Mouse (Mus musculus): ENCODE data around the gene Lemd1. TPM values are rescaled to one million over a fixed set of nuclear protein-coding genes. Genes with fewer than 3 reads are reported as not detected.
A peak's percentile ranks its signal among the peaks of the same experiment; 100 is the strongest.

Lemd1 gene
- polyA plus RNA-seq, 1 experiment, result not detected

- H3K27me3 ChIP-seq (ENCODE audit: control insufficient read depth), result peaks cover 70% of the 10 kb centered on the region
- TF ChIP-seq TAL1 (IDR thresholded peaks at IDR 0.05; ENCODE audit: low read length) (no peak), GATA1 (IDR thresholded peaks at IDR 0.05; ENCODE audit: low read length) (no peak)
- peak within 1 kb of the TSS; percentile 32 for H3K4me3 ChIP-seq (replicated peaks)
- no peaks in the 10 kb centered on the region for H3K9me3 ChIP-seq (ENCODE audit: control insufficient read depth, low read length)
- no peaks in the 10 kb centered on the region for H3K4me1 ChIP-seq (ENCODE audit: control insufficient read depth)
- no peaks in the 10 kb centered on the region for H3K36me3 ChIP-seq (ENCODE audit: control insufficient read depth)
These were observed 107.2 kb downstream of the Lemd1 start, which contains the start of gene Klhdc8a for GRCm38 (mm10) chr1:132298425-132298800. Klhdc8a (plus strand) TSS chr1:132298626.

GRCm38 (mm10) chr1:132298801-132299464, 107.7 kb downstream of the Lemd1 start:
- H3K27me3 ChIP-seq (ENCODE audit: control insufficient read depth), result peaks cover 73% of the 10 kb centered on the region
- no peaks in the 10 kb centered on the region for H3K4me1 ChIP-seq (ENCODE audit: control insufficient read depth)
- H3K36me3 ChIP-seq (ENCODE audit: control insufficient read depth), result no peaks in the 10 kb centered on the region
- TF ChIP-seq TAL1 (IDR thresholded peaks at IDR 0.05; ENCODE audit: low read length) (no peak), GATA1 (IDR thresholded peaks at IDR 0.05; ENCODE audit: low read length) (no peak)
- no peaks in the 10 kb centered on the region for H3K9me3 ChIP-seq (ENCODE audit: control insufficient read depth, low read length)
- H3K4me3 ChIP-seq (replicated peaks), result peak overlapping the region; percentile 32

GRCm38 (mm10) chr1:132299744-132300143, 108.5 kb downstream of the Lemd1 start:
- Histone ChIP-seq H3K4me3 (replicated peaks) (no peak overlapping the region), H3K27me3 (ENCODE audit: control insufficient read depth) (peaks cover 77% of the 10 kb centered on the region), H3K4me1 (ENCODE audit: control insufficient read depth) (no peaks in the 10 kb centered on the region), H3K36me3 (ENCODE audit: control insufficient read depth) (no peaks in the 10 kb centered on the region), H3K9me3 (ENCODE audit: control insufficient read depth, low read length) (no peaks in the 10 kb centered on the region)
- TF ChIP-seq TAL1 (IDR thresholded peaks at IDR 0.05; ENCODE audit: low read length) (no peak), GATA1 (IDR thresholded peaks at IDR 0.05; ENCODE audit: low read length) (no peak)

GRCm38 (mm10) chr1:132301242-132301641, 110.0 kb downstream of the Lemd1 start:
- peaks cover 69% of the 10 kb centered on the region for H3K27me3 ChIP-seq (ENCODE audit: control insufficient read depth)
- H3K4me1 ChIP-seq (ENCODE audit: control insufficient read depth), result no peaks in the 10 kb centered on the region
- no peaks in the 10 kb centered on the region for H3K9me3 ChIP-seq (ENCODE audit: control insufficient read depth, low read length)
- TF ChIP-seq GATA1 (IDR thresholded peaks at IDR 0.05; ENCODE audit: low read length) (no peak), TAL1 (IDR thresholded peaks at IDR 0.05; ENCODE audit: low read length) (no peak)
- no peak overlapping the region for H3K4me3 ChIP-seq (replicated peaks)
- no peaks in the 10 kb centered on the region for H3K36me3 ChIP-seq (ENCODE audit: control insufficient read depth)

GRCm38 (mm10) chr1:132302341-132302866, 111.2 kb downstream of the Lemd1 start:
- Histone ChIP-seq H3K36me3 (ENCODE audit: control insufficient read depth) (no peaks in the 10 kb centered on the region), H3K4me1 (ENCODE audit: control insufficient read depth) (no peaks in the 10 kb centered on the region), H3K9me3 (ENCODE audit: control insufficient read depth, low read length) (no peaks in the 10 kb centered on the region), H3K27me3 (ENCODE audit: control insufficient read depth) (peaks cover 61% of the 10 kb centered on the region), H3K4me3 (replicated peaks) (no peak overlapping the region)
- TF ChIP-seq GATA1 (IDR thresholded peaks at IDR 0.05; ENCODE audit: low read length) (no peak), TAL1 (IDR thresholded peaks at IDR 0.05; ENCODE audit: low read length) (no peak)

GRCm38 (mm10) chr1:132304618-132305214, 113.5 kb downstream of the Lemd1 start:
- no peaks in the 10 kb centered on the region for H3K9me3 ChIP-seq (ENCODE audit: control insufficient read depth, low read length)
- no peak for TF ChIP-seq TAL1 (IDR thresholded peaks at IDR 0.05; ENCODE audit: low read length)
- TF ChIP-seq GATA1 (IDR thresholded peaks at IDR 0.05; ENCODE audit: low read length), result no peak
- peaks cover 48% of the 10 kb centered on the region for H3K27me3 ChIP-seq (ENCODE audit: control insufficient read depth)
- no peaks in the 10 kb centered on the region for H3K36me3 ChIP-seq (ENCODE audit: control insufficient read depth)
- H3K4me3 ChIP-seq (replicated peaks), result no peak overlapping the region
- H3K4me1 ChIP-seq (ENCODE audit: control insufficient read depth), result no peaks in the 10 kb centered on the region

- no peaks in the 10 kb centered on the region for H3K9me3 ChIP-seq (ENCODE audit: control insufficient read depth, low read length)
- H3K4me3 ChIP-seq (replicated peaks), result no peak overlapping the region
- TF ChIP-seq GATA1 (IDR thresholded peaks at IDR 0.05; ENCODE audit: low read length), result no peak
- no peak for TF ChIP-seq TAL1 (IDR thresholded peaks at IDR 0.05; ENCODE audit: low read length)
- H3K36me3 ChIP-seq (ENCODE audit: control insufficient read depth), result no peaks in the 10 kb centered on the region
- no peaks in the 10 kb centered on the region for H3K4me1 ChIP-seq (ENCODE audit: control insufficient read depth)
- peaks cover 44% of the 10 kb centered on the region for H3K27me3 ChIP-seq (ENCODE audit: control insufficient read depth)
These were observed 114.9 kb downstream of the Lemd1 start for GRCm38 (mm10) chr1:132306160-132306559.

GRCm38 (mm10) chr1:132306808-132307207, 115.6 kb downstream of the Lemd1 start:
- H3K4me1 ChIP-seq (ENCODE audit: control insufficient read depth), result no peaks in the 10 kb centered on the region
- H3K36me3 ChIP-seq (ENCODE audit: control insufficient read depth), result no peaks in the 10 kb centered on the region
- H3K27me3 ChIP-seq (ENCODE audit: control insufficient read depth), result peaks cover 44% of the 10 kb centered on the region
- H3K4me3 ChIP-seq (replicated peaks), result no peak overlapping the region
- H3K9me3 ChIP-seq (ENCODE audit: control insufficient read depth, low read length), result no peaks in the 10 kb centered on the region
- no peak for TF ChIP-seq GATA1 (IDR thresholded peaks at IDR 0.05; ENCODE audit: low read length)
- TF ChIP-seq TAL1 (IDR thresholded peaks at IDR 0.05; ENCODE audit: low read length), result no peak

- no peaks in the 10 kb centered on the region for H3K9me3 ChIP-seq (ENCODE audit: control insufficient read depth, low read length)
- peaks cover 47% of the 10 kb centered on the region for H3K27me3 ChIP-seq (ENCODE audit: control insufficient read depth)
- no peak overlapping the region for H3K4me3 ChIP-seq (replicated peaks)
- H3K36me3 ChIP-seq (ENCODE audit: control insufficient read depth), result no peaks in the 10 kb centered on the region
- TF ChIP-seq GATA1 (IDR thresholded peaks at IDR 0.05; ENCODE audit: low read length) (no peak), TAL1 (IDR thresholded peaks at IDR 0.05; ENCODE audit: low read length) (no peak)
- H3K4me1 ChIP-seq (ENCODE audit: control insufficient read depth), result peaks cover 2% of the 10 kb centered on the region; the same call in 1 of the 2 replicates
These were observed 116.7 kb downstream of the Lemd1 start for GRCm38 (mm10) chr1:132307962-132308361.
